Mouse (Mus musculus) adrenal gland, postnatal 25 days (tissue): ENCODE measurements around the gene Scgb3a1. TPM values are rescaled to one million over a fixed set of nuclear protein-coding genes. Genes with fewer than 3 reads are reported as not detected.

Experiments used
- total RNA-seq: library from RNA; stranded (reverse); gene quantifications from 2 replicates; pipeline ENCODE4 v1.2.3, GENCODE M21; 2021

Scgb3a1 gene
- total RNA-seq, 1 experiment from 2014 or later, result not detected

Other genes with a start within 250 kb of the Scgb3a1 start
- gene Olfr1389, start 240.5 kb upstream of the Scgb3a1 start, total RNA-seq, result not detected in 2 replicates
- gene Olfr1388, start 227.0 kb upstream of the Scgb3a1 start, total RNA-seq, result 0.09 TPM in 1 of 2 replicates, not detected in the other
- gene Olfr1387, start 208.3 kb upstream of the Scgb3a1 start, total RNA-seq, result not detected in 2 replicates
- not detected in 2 replicates for gene Olfr1386, start 198.6 kb upstream of the Scgb3a1 start, total RNA-seq
- not detected in 2 replicates for gene Olfr1385, start 174.5 kb upstream of the Scgb3a1 start, total RNA-seq
- gene Olfr1384, start 156.9 kb upstream of the Scgb3a1 start, total RNA-seq, result not detected in 2 replicates
- gene Olfr1383, start 144.0 kb upstream of the Scgb3a1 start, total RNA-seq, result 1.9 TPM in 1 of 2 replicates, not detected in the other
- not detected in 2 replicates for gene Olfr1382, start 135.4 kb upstream of the Scgb3a1 start, total RNA-seq
- gene Olfr1381, start 120.2 kb upstream of the Scgb3a1 start, total RNA-seq, result not detected in 2 replicates
- gene Olfr1380, start 106.7 kb upstream of the Scgb3a1 start, total RNA-seq, result not detected in 2 replicates
- 15.3 and 20.1 TPM in 2 replicates for gene Flt4, start 54.3 kb upstream of the Scgb3a1 start, total RNA-seq
- gene Cnot6, start 49.1 kb downstream of the Scgb3a1 start, total RNA-seq, result 53.0 and 58.6 TPM in 2 replicates
- gene Gfpt2, start 130.6 kb downstream of the Scgb3a1 start, total RNA-seq, result 2.8 and 2.9 TPM in 2 replicates
- gene Mapk9, start 183.1 kb downstream of the Scgb3a1 start, total RNA-seq, result 65.6 and 76.5 TPM in 2 replicates
- gene Rasgef1c, start 238.2 kb downstream of the Scgb3a1 start, total RNA-seq, result 0.49 TPM in 1 of 2 replicates, not detected in the other